Mouse (Mus musculus) yolk sac, embryonic 10.5 days (tissue): ENCODE data around the gene Slc12a8.

Experiments used
- DNase-seq: peaks from one replicate; pipeline ENCODE4 v3.0.0-alpha.2; 2017; ENCODE audit warnings: low spot score

Gene Slc12a8

GRCm38 (mm10) chr16:33544346-33544745 lies 27.2 kb downstream of the Slc12a8 start:
- no peak for DNase-seq

DNA sequence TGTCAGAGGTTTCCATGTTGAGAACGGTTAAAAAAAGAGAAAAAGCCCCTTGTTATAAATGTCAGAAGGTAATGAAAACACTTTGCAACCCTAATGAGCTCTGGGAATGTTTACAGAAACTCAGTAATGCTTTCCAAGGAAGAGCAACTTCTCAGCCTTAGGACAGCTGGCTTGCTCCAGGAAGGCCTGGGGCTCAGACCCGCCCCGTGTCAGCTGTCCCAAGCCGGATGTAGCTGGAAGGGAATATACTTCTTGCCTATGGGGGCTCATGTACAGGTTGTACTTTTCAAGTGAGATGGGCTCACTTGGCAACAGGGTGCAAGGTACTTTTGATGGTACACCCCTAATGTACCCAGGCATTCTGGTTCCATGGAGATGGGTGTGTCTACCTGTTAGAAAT lies 28.4 kb downstream of the Slc12a8 start:
- no peak for DNase-seq

- no peak for DNase-seq
Observed at GRCm38 (mm10) chr16:33553689-33554342, 36.7 kb downstream of the Slc12a8 start.

DNA sequence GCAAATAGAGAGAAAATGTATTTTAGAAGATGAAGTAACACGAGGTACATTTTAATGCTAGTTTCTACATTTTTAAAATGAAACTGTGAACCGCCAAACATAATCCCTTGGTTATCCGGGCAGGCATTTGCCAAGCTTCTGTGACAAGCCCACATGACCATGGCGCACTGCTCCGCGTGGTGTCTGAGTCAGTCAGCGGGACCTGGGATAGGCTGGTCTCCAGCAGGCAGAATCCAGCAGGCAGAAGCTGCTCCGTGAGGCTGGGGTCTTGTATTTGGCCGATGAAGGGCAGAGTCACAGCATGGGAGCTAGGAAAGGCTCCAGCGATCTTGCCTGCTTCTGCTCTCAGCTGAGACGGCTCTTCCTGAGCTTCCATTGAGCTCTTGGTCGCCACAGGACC lies 41.0 kb downstream of the Slc12a8 start:
- no peak for DNase-seq

- DNase-seq: peak; percentile 76
Observed at GRCm38 (mm10) chr16:33560281-33560680, 43.2 kb downstream of the Slc12a8 start.

- DNase-seq: peak; percentile 38
Observed at GRCm38 (mm10) chr16:33561308-33562009, 44.3 kb downstream of the Slc12a8 start.

GRCm38 (mm10) chr16:33562874-33563537 lies 45.9 kb downstream of the Slc12a8 start:
- DNase-seq: no peak

GRCm38 (mm10) chr16:33563538-33564013 lies 46.4 kb downstream of the Slc12a8 start:
- peak; percentile 17 for DNase-seq

DNA sequence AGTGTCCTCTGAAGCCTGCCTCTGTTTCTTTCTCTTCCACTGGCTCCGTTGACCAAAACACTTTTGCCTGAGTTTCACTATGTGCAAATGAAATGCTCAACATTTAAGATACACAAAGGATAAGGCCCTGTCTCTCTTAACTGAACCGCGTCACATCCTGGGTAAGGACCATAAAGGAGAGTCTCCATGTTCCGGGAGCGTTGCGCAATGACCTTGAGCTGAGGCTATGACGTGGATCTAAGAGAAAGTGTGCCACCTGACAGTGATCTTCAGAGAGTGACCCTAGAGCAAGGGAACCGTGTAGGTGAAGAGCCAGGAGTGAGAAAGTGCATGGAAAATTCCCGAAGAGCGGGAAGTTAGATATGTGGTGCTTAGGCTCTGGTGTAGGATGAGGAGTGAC lies 49.3 kb downstream of the Slc12a8 start:
- no peak for DNase-seq

GRCm38 (mm10) chr16:33567736-33568135 lies 50.6 kb downstream of the Slc12a8 start:
- DNase-seq: peak; percentile 39

DNA sequence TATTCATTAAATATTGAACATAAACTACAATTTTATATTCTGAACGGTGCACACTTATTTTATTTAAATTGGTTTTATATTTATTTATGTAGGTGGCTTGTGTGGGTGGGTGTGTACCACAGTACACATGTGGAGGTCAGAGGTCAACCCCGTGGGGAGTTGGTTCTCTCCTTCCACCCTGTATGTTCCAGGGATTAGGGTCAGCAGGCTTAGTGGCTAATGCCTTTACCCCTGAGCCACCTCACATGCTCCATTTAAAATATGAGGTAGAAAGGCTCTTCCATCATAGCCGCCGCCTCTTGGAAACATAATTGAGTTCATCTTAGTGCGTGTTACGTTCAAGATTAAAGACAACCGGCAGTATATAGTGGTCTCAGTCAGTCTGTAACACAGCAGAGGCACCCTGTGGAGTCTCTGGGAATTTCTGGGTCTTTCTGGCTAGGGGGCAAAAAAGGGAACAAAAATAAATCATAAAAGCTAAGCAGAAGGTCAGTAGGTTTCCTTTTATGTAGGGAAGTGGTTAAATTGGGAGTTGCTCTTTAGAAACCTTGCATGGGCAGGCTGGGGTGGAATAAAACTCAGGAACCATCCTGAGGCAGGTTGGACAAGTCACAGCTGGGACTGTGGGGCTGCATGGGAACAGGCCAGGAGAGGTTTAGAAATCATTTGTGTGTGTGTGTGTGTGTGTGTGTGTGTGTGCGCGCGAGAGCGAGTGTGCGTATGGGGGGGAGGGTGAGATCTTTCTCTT lies 51.3 kb downstream of the Slc12a8 start:
- DNase-seq: no peak

GRCm38 (mm10) chr16:33572646-33573045 lies 55.5 kb downstream of the Slc12a8 start:
- DNase-seq: no peak

GRCm38 (mm10) chr16:33573703-33574102 lies 56.6 kb downstream of the Slc12a8 start:
- no peak for DNase-seq

GRCm38 (mm10) chr16:33575728-33576127 lies 58.6 kb downstream of the Slc12a8 start:
- DNase-seq: no peak

DNA sequence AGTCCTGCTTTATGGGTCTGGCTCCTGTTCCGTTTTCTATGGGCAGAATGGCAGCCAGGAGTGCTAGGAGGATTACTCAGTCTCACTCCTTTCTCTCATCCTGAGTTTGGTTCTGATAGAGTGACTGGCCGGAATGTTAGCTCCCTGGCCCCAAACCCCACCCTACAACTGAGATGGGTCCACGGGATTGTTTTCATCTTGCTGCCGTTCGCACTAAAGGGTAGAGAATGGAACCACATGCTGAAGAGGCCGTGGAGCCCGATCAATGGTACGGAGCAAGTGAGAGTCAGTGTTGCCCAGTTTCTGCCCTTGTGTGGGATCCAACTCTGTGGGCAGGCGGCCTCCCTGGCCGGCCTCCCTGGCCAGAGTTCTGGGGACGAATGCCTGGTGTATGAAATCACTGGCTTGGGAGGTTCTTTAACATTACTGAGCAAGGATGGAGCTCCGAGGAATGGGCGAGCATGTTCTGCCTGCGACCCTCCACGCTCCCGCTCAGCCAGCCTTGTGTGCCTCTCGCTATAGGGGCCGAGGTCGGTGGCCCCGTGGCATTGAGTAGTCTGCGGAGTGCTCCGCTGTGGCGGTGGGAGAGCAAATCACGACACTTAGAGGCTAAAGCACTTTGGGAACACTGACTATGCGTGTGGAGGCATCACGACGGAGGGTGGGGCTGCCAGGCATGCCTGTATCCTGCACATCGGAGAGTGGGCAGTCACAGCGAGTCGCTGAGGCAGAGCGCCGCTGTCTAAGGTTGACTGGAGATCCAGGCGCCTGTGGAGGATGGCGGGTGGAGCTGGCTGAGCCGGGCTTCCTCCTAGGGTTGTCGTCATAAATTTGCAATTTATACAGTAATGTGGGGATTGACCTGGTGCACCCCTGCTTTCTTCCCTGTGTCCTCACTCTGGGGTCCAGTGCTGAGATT lies 59.4 kb downstream of the Slc12a8 start:
- DNase-seq: no peak

- no peak for DNase-seq
Observed at GRCm38 (mm10) chr16:33578462-33578861, 61.3 kb downstream of the Slc12a8 start.

- no peak for DNase-seq
Observed at GRCm38 (mm10) chr16:33580331-33580730, 63.2 kb downstream of the Slc12a8 start.

DNA sequence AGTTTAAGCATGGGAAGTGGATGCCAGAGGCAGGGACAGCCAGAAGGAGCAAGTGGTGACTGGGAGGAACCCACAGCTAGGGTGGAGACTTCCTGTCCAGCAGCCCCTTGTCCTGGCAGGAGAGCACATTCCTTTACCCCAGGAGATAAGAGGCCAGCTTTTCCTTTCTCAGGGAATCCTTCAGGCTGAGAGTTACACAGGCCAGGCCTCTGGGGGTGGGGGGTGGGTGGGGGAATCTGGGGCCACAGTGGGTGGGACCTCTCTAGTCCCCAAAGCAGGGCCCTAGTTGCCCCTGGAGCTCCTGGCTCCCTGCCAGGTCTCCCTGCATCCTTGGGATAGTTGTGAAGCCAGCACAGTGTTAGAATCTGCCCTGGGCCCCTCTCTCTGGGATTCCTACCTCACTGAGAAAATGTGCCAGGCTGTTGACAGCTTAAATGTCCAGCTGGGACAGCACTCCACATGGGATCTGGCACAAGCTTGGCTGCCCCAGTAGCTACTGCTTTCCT lies 63.7 kb downstream of the Slc12a8 start:
- peak; percentile 71 for DNase-seq

- no peak for DNase-seq
Observed at GRCm38 (mm10) chr16:33581661-33582099, 64.6 kb downstream of the Slc12a8 start.

DNA sequence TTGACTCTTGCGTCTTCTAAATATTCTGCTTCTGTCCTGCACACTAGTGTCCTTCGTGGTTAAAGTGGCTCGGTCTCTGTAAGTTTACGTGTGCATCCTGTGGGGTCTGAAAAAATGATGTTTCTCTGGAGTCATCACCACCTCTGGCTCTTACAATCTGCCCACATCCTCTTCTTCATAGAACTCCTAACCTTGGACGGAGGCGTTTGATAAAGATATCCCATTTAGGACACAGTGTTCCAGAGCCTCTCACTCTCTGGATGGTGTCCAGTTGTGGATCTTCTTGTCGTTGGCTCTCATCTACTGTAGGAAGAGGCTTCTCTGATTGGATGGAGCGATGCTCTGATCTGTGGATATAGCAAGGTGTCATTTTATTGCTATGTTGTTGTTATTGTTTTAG lies 65.4 kb downstream of the Slc12a8 start:
- DNase-seq: no peak

DNA sequence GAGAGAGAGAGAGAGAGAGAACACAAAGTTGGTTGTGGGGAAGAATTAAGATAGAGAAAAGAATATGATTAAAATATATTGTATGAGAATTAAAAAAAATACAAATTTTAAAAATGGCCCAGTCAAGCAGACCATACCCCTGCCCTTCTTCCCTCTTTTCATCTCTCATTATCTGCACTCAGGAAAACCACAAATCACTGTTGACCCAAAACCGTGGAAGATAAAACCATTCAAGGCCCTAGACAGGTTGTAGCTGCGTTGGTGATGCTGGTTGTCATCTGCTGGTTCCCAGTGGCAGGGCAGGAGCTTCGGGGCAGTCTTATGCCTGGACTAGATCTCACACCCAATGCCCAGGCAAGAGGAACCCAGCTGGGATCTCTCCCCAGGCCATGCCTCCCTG lies 66.2 kb downstream of the Slc12a8 start:
- no peak for DNase-seq
